Mouse (Mus musculus): ENCODE measurements at regions not wholly inside any gene's neighbourhood (a gene's known extent, or its start where the extent isn't known, plus 50 kb on each side); places are given as distances from the start of the nearest gene placed in this dataset.

- no peak for TF ChIP-seq HCFC1 (IDR thresholded peaks at IDR 0.05; ENCODE audit: borderline replicate concordance, insufficient read depth, low read length)
- no peak for TF ChIP-seq ZC3H11A (IDR thresholded peaks at IDR 0.05; ENCODE audit: borderline replicate concordance, low read depth, low read length)
Observed at GRCm38 (mm10) chr6:138800836-138801740, 142.7 kb upstream of the Igbp1b start.

Measured in ES-E14 (cell line).